In genomic region chr7:99248906-99249581, GRCm38 (mm10) we compare ENCODE assay signal across 9 mouse cellular contexts. TPM values are rescaled to one million over a fixed set of nuclear protein-coding genes. Genes with fewer than 3 reads are reported as not detected.
DNase-seq lines count a peak whose midpoint lies in the region; ATAC-seq and TF ChIP-seq lines count a peak whose summit lies in the region.
"Had no signal": no experiment of that assay in that cellular context is flagged by ENCODE, and none has a peak within 500 bp of the region (broad histone marks: within the 10 kb centered on the region; RNA-seq: fewer than 3 reads in every experiment).

No protein-coding gene starts in this region.

- H3K4me3 ChIP-seq in cerebellum, adult 2 months (replicated peaks; ENCODE audit: insufficient read depth, low read depth, low read length), result peak overlapping the region; percentile 28
- H3K4me3 ChIP-seq in testis, adult 2 months (ENCODE audit: control insufficient read depth, low read depth, low read length), result peak overlapping the region; percentile 62
- H3K4me3 ChIP-seq in limb, embryonic 14.5 days (replicated peaks; ENCODE audit: low read length), result peak overlapping the region; percentile 40
- H3K4me3 ChIP-seq: erythroblast, embryonic 14.5 days had no signal

- no peak for TF ChIP-seq CTCF in cerebellum, adult 2 months (IDR thresholded peaks at IDR 0.05; ENCODE audit: borderline replicate concordance, insufficient read depth, low read depth, low read length)
- no peak for TF ChIP-seq CTCF in testis, adult 2 months (IDR thresholded peaks at IDR 0.05; ENCODE audit: control insufficient read depth, insufficient read depth, insufficient replicate concordance, low read depth, low read length)

- no peak overlapping the region for H3K27ac ChIP-seq in cerebellum, adult 2 months (ENCODE audit: insufficient read depth, low read length)
- no peak overlapping the region for H3K27ac ChIP-seq in testis, adult 2 months (ENCODE audit: control insufficient read depth, insufficient read depth, low read depth, low read length)
- no peak overlapping the region for H3K27ac ChIP-seq in limb, embryonic 14.5 days (replicated peaks; ENCODE audit: low read depth, low read length)

- 0 out of 2 replicates have a peak, but pooled peaks have one; percentile 24 for ATAC-seq in limb, embryonic 14.5 days (ENCODE audit: low FRiP score, low read depth)
- peak; percentile 53 for ATAC-seq in neutrophil, adult 5-6 weeks (ENCODE audit: extremely low read depth, insufficient number of reproducible peaks, low FRiP score, poor library complexity, severe bottlenecking)

- no peaks in the 10 kb centered on the region for H3K9me3 ChIP-seq in limb, embryonic 14.5 days (ENCODE audit: control insufficient read depth, low read length)

- no peaks in the 10 kb centered on the region for H3K36me3 ChIP-seq in testis, adult 2 months (ENCODE audit: control insufficient read depth, insufficient read depth, low read length)
- H3K36me3 ChIP-seq in limb, embryonic 14.5 days (ENCODE audit: control insufficient read depth, insufficient read depth, low read length), result no peaks in the 10 kb centered on the region

- WGBS in cerebellum, adult 2 months, result 2% methylated on average over 42 of the region's 44 CpGs
- under 1% methylated on average over 36 of the region's 44 CpGs for WGBS in limb, embryonic 14.5 days

- DNase-seq in cerebellum, adult 2 months, result no peak
- DNase-seq in cerebellum, adult 18-20 months, result no peak
- DNase-seq in testis, postnatal 14 days (ENCODE audit: low spot score), result no peak
- no peak for DNase-seq in limb, embryonic 14.5 days (ENCODE audit: low spot score)
- no peak for DNase-seq in Muller cell, postnatal 12 days (ENCODE audit: inconsistent ontology term)
- no peak for DNase-seq in left cerebral cortex, adult 18-20 months (ENCODE audit: low spot score in 2 of 2)

- H3K4me1 ChIP-seq in cerebellum, adult 2 months (ENCODE audit: control insufficient read depth, insufficient read depth, low read length), result no peaks in the 10 kb centered on the region
- H3K4me1 ChIP-seq in testis, adult 2 months (ENCODE audit: control insufficient read depth, insufficient read depth, low read length), result peaks cover 13% of the 10 kb centered on the region
- H3K4me1 ChIP-seq in limb, embryonic 14.5 days (ENCODE audit: control insufficient read depth, insufficient read depth, low read length), result 0 out of 2 replicates have a peak, but pooled peaks cover 3% of the 10 kb centered on the region

- H3K9ac ChIP-seq in limb, embryonic 14.5 days (ENCODE audit: low read depth, low read length, severe bottlenecking), result peak overlapping the region; percentile 47

- no peaks in the 10 kb centered on the region for H3K27me3 ChIP-seq in cerebellum, adult 2 months (ENCODE audit: control insufficient read depth, insufficient read depth, low read length)
- peaks cover 2% of the 10 kb centered on the region; the same call in 1 of the 2 replicates for H3K27me3 ChIP-seq in testis, adult 2 months (ENCODE audit: control insufficient read depth, insufficient read depth, low read length)
- no peaks in the 10 kb centered on the region for H3K27me3 ChIP-seq in limb, embryonic 14.5 days (ENCODE audit: control insufficient read depth, insufficient read depth, low read length)

- H3K4me2 ChIP-seq in limb, embryonic 14.5 days (replicated peaks; ENCODE audit: low read depth, low read length, severe bottlenecking), result peak overlapping the region; percentile 72

- no peak for TF ChIP-seq POLR2A in cerebellum, adult 2 months (IDR thresholded peaks at IDR 0.05; ENCODE audit: borderline replicate concordance, insufficient read depth, low read length)
- no peak for TF ChIP-seq POLR2A in testis, adult 2 months (IDR thresholded peaks at IDR 0.05; ENCODE audit: control insufficient read depth, low read depth, low read length)
- TF ChIP-seq POLR2A in limb, embryonic 14.5 days (IDR thresholded peaks at IDR 0.05; ENCODE audit: borderline replicate concordance, extremely low read depth, insufficient read depth, insufficient read length), result no peak

RNA-seq across cellular contexts. Expression of gene Mogat2, which starts 10.6 kb away (rescaled TPM):
- 0.05 TPM in 1 of 2 replicates, not detected in the other for polyA plus RNA-seq in cerebellum, adult 2 months (2012; rRNA removed)
- polyA plus RNA-seq in testis, adult 2 months (2012; rRNA removed), result 0.11 TPM in 1 of 2 replicates, not detected in the other
- 2.2 and 3.6 TPM in 2 replicates for polyA plus RNA-seq in limb, embryonic 14.5 days (2012; rRNA removed)
- polyA plus RNA-seq in limb, embryonic 14.5 days (2014; fragmentation: Nextera tagmentation; extraction: Ambion mirVana), result 4.5 and 5.1 TPM in 2 replicates
- total RNA-seq in neutrophil, adult 5-6 weeks (2017), result not detected in 2 replicates
- total RNA-seq in left cerebral cortex, adult 18-20 months (2021), result not detected
- polyA plus RNA-seq: erythroblast, embryonic 14.5 days had no signal

RNA-seq across cellular contexts. Expression of gene Map6, which starts 18.2 kb away (rescaled TPM):
- 76.4 and 78.9 TPM in 2 replicates for polyA plus RNA-seq in cerebellum, adult 2 months (2012; rRNA removed)
- polyA plus RNA-seq in testis, adult 2 months (2012; rRNA removed), result 5.1 and 5.5 TPM in 2 replicates
- 3.5 and 3.6 TPM in 2 replicates for polyA plus RNA-seq in limb, embryonic 14.5 days (2012; rRNA removed)
- polyA plus RNA-seq in limb, embryonic 14.5 days (2014; fragmentation: Nextera tagmentation; extraction: Ambion mirVana), result 6.3 and 6.4 TPM in 2 replicates
- total RNA-seq in neutrophil, adult 5-6 weeks (2017), result 0.37 and 0.93 TPM in 2 replicates
- 100 to 1,000 TPM; 134 to 141 TPM for total RNA-seq in left cerebral cortex, adult 18-20 months (2021)
- polyA plus RNA-seq: erythroblast, embryonic 14.5 days had no signal

Comparison
In these comparisons a context has a peak if more than half of its experiments do, and no peak if none do; other contexts are left out.
1. RNA of gene Map6, which starts 18.2 kb away (polyA plus RNA-seq): 76.4 to 78.9 TPM in cerebellum, adult 2 months; 3.5 to 6.4 TPM in limb, embryonic 14.5 days and 5.1 to 5.5 TPM in testis, adult 2 months; every median in the first group is over 10 times any median in the second.
2. Peak in every context shown above with its lines, with median percentiles within 50 percentile points of each other: H3K4me3 ChIP-seq.